Mouse (Mus musculus): Measurements from ENCODE around the gene Gm42688.

Gm42688 gene

GRCm38 (mm10) chr6:83101316-83101687 lies at the start of gene Gm42688, which contains the start of gene Ccdc142:
Gm42688 (plus strand) TSS chr6:83101617.
Ccdc142 (plus strand) TSS chr6:83101601.
- peak; percentile 89 for DNase-seq

GRCm38 (mm10) chr6:83053136-83053960 lies 48.1 kb upstream of the Gm42688 start:
- DNase-seq: peak; percentile 70

DNA sequence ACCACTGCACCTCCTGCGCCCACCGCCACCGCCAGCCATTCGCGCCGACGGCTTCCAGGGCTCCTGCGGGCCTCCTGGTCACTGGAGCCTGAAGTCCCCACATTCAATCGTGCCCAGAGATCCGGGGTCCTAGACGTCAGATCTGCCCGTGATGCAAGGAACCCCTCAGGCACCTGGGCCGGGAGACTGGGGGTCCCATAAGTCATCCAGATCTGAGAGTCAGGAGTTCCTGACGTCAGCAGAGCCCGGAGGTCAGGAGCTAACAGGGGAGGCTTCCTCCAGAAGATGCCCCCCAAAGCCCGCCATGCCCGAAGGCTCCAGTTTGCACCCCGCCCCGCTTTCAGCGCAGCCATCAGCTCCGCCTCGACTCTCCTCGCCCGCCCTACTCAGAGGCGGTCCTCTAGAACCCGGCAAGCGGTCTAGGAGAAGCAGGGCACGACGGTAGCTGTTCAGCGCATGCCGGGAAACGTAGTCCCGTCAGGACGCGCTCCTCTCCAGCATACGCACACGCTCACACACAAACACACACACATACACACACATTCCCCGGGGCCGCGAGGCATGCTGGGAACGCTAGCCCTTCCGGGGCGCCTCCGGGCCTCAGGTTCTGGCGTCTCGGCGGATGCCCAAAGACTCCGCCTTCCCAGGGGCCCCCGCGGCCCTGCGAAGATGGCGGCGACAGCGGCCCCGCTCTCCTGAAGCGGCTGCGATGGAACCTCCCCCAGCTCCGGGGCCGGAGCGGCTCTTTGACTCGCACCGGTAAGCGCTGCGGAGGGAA lies 47.2 kb upstream of the Gm42688 start, which contains the start of gene Aup1:
Gene Aup1 (plus strand): TSS at position 448 of the 778 bp plus-strand sequence.
- DNase-seq: peak; percentile 98

DNA sequence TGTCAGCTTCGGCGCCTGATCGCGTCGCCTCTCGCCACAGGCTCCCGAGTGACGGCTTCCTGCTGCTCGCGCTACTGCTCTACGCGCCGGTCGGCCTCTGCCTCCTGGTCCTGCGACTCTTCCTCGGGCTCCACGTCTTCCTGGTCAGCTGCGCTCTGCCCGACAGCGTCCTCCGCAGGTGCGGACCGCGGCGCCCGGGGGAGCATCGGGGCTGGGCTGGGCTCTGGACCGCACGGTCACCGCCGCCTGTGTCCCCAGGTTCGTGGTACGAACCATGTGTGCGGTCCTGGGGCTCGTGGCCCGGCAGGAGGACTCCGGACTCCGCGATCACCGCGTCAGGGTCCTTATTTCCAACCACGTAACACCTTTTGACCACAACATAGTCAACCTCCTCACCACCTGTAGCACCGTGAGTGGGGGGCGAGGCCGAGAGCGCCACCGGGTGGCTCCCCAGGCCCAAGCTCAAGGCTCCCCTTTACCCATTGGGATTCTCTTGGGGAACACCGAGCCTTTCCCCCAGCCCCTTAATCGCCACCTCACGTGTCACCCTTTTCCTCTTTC lies 46.5 kb upstream of the Gm42688 start, which contains the start of gene Htra2:
Gene Htra2 (minus strand): TSS at position 403 of the 561 bp plus-strand sequence.
- DNase-seq: peak; percentile 74

GRCm38 (mm10) chr6:83057790-83058189 lies 43.6 kb upstream of the Gm42688 start, which contains the start of gene Dqx1:
Dqx1 (plus strand) TSS chr6:83057844.
- peak; percentile 66 for DNase-seq

DNA sequence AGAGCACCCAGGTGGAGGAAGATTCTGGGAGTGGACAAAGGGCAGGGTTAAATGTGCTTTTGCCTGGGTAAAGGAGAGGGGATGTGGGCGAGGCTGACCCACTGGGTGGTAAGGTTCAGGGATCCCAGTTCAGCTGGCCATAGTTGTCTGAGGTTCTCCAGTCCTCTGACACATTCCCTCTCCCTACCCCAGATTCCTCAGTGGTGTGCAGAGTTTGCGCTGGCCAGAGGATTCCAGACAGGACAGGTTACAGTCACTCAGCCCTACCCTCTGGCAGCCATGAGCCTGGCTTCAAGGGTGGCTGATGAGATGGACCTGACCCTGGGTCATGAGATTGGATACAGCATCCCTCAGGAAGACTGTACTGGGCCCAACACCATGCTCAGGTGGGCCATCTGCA lies 42.7 kb upstream of the Gm42688 start:
- DNase-seq: no peak

- no peak for DNase-seq
Observed at GRCm38 (mm10) chr6:83065995-83066394, 35.4 kb upstream of the Gm42688 start.

- no peak for DNase-seq
Observed at GRCm38 (mm10) chr6:83066441-83066840, 35.0 kb upstream of the Gm42688 start.

DNA sequence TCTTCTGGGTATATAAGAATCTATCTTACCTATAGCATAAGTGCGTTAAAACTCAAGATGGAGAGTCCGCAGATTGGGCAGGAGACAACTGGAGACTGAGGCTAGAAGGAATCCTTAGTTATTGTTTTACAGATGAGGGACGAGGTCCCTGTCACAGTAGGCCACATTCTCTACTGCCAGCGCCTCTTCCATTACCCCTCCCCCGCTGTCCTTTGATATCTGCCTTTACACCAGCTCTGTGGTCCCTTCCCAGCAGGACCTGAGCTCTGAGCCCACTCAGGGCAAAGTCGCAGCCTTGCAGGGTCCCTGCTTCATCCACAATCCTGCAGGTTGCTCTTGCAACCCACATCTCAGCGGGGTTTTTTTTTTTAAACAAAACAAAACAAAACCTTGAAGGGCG lies 33.2 kb upstream of the Gm42688 start:
- no peak for DNase-seq

DNA sequence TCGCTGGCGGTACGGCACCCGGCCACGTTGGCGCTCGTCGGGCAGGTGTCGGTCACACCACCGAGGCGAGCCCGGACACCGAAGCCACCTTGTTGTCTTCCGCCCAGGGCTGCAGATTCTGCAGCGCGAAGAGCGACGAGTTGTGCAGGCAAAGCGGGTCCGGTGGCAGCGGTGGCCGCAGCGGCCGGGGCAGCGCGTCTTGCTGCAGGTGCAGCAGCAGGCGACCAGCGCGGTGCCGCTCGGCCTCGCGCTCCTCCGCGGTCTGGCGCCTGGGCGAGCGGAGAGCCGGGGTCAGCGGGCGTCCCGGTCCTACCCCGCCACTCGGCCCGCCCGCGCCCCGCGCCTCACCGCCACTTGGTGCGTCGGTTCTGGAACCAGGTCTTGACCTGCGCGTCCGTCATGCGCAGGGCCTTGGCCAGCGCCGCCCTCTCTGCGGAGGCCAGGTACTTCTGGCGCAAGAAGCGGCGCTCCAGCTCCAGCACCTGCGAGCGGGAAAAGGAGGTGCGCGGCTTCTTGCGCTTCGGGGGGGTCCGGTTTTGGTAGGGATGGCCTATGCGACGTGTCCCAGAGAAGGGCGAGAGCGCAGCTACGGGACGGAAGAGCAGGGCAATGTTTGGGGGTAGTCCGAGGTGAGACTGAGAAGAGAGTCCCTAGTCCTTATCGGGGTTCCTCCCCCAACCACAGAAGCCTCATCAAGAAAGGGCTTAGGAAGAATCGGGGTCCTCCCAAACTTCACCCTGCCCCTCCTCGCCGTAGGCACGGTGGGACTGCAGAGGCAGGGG lies 32.5 kb upstream of the Gm42688 start:
- DNase-seq: no peak

DNA sequence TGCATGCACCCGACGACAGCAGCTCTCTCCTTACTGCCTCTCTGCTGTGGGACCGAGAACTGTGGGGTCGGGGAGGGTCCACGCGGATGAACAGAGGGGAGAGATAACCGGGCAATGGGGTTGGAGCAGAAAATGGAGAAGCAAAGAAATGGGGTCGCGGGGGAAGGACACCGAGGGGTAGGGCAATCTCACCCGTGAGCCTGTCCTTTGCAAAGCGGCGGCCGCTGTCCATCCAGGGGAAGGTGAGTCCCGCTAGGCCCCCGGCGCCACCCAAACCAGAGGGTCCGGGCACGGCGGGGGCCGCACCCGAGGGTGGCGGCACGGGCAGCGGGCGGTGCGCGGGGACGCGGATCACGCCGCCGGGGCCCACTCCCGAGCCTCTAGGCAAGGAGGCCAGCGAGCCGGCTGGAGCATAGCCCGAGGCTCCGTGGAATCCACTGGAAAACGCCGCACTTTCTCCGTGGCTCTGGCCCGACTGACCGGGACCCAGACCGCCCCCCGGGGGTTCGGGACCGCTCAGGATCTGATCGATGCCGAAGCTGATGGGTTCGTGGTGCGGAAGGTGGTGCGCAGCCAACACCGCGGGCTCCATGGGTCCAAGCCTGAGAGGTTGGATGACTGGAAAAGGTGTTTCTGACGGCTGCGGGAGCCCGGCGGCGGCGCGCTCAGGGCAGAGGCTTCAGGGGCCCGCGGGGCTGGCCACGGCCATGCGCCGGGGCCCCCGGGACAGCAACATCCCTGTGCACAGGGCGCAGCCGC lies 31.8 kb upstream of the Gm42688 start:
- no peak for DNase-seq

- no peak for DNase-seq
Observed at GRCm38 (mm10) chr6:83070247-83070310, 31.3 kb upstream of the Gm42688 start, which contains the start of gene Tlx2. Tlx2 (minus strand) TSS chr6:83070293.

- DNase-seq: no peak
Observed at GRCm38 (mm10) chr6:83070311-83071219, 30.9 kb upstream of the Gm42688 start.

GRCm38 (mm10) chr6:83071220-83071619 lies 30.2 kb upstream of the Gm42688 start:
- DNase-seq: no peak

DNA sequence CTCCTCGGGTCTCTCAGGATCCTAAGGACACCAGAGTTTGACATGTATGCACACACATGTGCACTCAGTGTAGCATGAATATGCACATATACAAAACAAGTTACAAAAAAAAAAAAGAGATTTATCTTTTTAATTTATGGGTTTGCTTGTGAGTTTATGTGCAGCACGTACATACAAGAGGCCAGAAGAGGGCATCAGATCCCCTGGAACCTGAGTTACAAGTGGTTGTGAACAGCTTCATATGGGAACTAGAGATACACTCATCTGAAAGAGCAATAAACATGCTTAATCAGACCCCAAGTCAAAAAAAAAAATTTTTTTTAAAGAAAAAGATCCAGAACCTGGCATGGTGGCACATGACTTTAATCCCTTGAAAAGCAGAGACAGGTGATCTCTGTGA lies 26.4 kb upstream of the Gm42688 start:
- no peak for DNase-seq

- DNase-seq: peak; percentile 32
Observed at GRCm38 (mm10) chr6:83077630-83078323, 23.6 kb upstream of the Gm42688 start, which contains the start of gene Pcgf1. Pcgf1 (plus strand) TSS chr6:83077869.

DNA sequence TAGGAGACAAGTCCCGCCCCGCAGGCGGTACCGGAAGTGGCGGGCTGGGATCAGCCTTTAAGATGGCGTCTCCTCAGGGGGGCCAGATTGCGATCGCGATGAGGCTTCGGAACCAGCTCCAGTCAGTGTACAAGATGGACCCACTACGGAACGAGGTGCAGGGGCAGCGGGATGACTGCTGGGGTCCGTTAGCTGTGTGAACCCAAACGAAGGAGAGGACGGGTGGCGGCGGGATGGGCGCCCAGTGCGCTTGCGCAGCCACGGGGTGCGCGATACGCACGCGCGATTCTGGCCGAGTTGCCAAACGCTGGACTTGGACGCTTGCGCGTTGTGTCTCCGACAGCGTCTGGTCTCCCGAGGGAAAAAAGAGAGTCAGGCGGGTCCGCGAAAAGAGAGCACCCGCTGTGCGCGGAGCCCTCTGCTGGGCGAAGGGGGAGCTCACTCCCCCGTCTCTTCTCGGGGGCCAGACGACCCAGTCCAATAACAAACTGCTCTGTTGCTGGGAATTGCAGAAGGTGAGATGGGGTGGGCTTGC lies 23.0 kb upstream of the Gm42688 start:
- peak; percentile 99 for DNase-seq

- DNase-seq: no peak
Observed at GRCm38 (mm10) chr6:83080210-83080609, 21.2 kb upstream of the Gm42688 start.

- DNase-seq: no peak
Observed at GRCm38 (mm10) chr6:83083497-83083896, 17.9 kb upstream of the Gm42688 start.

DNA sequence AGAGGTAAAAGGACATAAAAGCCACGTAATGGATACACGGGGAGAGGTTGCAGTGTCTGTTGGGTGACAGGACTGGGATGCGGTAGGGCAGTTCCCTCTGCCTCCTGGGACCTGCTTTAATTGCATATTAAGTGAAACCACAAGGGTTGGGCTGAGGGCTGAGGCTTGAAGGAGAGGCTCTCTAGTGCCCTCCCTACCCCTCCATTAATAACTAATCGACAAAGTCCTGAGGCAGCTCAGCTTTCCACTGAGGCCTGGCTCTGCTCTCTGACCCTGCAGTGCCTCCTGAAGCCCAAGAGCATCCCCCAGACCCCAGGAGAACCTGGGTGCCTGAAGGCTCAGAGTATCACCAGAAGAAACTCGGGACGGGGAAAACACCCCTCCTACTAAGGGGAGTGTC lies 16.9 kb upstream of the Gm42688 start:
- DNase-seq: no peak

Data from liver (tissue).